Mouse (Mus musculus): ENCODE results near the gene Lrrfip1. TPM values are rescaled to one million over a fixed set of nuclear protein-coding genes. Genes with fewer than 3 reads are reported as not detected.

Gene Lrrfip1
- polyA plus RNA-seq, 1 experiment from 2014 or later = 33.9 TPM

GRCm38 (mm10) chr1:91166798-91167197 is 168.3 kb downstream of the Lrrfip1 start:
- 80% methylated on average over 6 of the region's 6 CpGs for WGBS
- Histone ChIP-seq H3K4me1 (no peaks in the 10 kb centered on the region), H3K27me3 (no peaks in the 10 kb centered on the region), H3K4me2 (no peak overlapping the region), H3K27ac (no peak overlapping the region), H3K9ac (no peak overlapping the region), H3K4me3 (no peak overlapping the region), H3K9me3 (no peaks in the 10 kb centered on the region), H3K36me3 (no peaks in the 10 kb centered on the region)
- ATAC-seq (ENCODE audit: insufficient number of reproducible peaks, insufficient read depth, low FRiP score, low TSS enrichment, low read depth) = no peak

- H3K4me3 ChIP-seq = no peak overlapping the region
- H3K36me3 ChIP-seq = no peaks in the 10 kb centered on the region
- no peaks in the 10 kb centered on the region for H3K9me3 ChIP-seq
- H3K27ac ChIP-seq = no peak overlapping the region
- no peaks in the 10 kb centered on the region for H3K4me1 ChIP-seq
- WGBS = 78% methylated on average over 4 of the region's 4 CpGs
- H3K4me2 ChIP-seq = no peak overlapping the region
- H3K27me3 ChIP-seq = no peaks in the 10 kb centered on the region
- no peak for ATAC-seq (ENCODE audit: insufficient number of reproducible peaks, insufficient read depth, low FRiP score, low TSS enrichment, low read depth)
- no peak overlapping the region for H3K9ac ChIP-seq
Observed at GRCm38 (mm10) chr1:91169157-91169556, 170.6 kb downstream of the Lrrfip1 start.

GRCm38 (mm10) chr1:91174796-91175195 is 176.3 kb downstream of the Lrrfip1 start:
- no peak overlapping the region for H3K27ac ChIP-seq
- ATAC-seq (ENCODE audit: insufficient number of reproducible peaks, insufficient read depth, low FRiP score, low TSS enrichment, low read depth) = no peak
- no peaks in the 10 kb centered on the region for H3K36me3 ChIP-seq
- no peak overlapping the region for H3K4me3 ChIP-seq
- no peak overlapping the region for H3K9ac ChIP-seq
- no peak overlapping the region for H3K4me2 ChIP-seq
- H3K4me1 ChIP-seq = peaks cover 4% of the 10 kb centered on the region
- no peaks in the 10 kb centered on the region for H3K9me3 ChIP-seq
- H3K27me3 ChIP-seq = peaks cover 13% of the 10 kb centered on the region
- 90% methylated on average over 5 of the region's 5 CpGs for WGBS

GRCm38 (mm10) chr1:91176026-91176425 is 177.5 kb downstream of the Lrrfip1 start:
- Histone ChIP-seq H3K9ac (no peak overlapping the region), H3K36me3 (no peaks in the 10 kb centered on the region), H3K9me3 (no peaks in the 10 kb centered on the region), H3K4me1 (peaks cover 13% of the 10 kb centered on the region), H3K4me3 (no peak overlapping the region), H3K4me2 (no peak overlapping the region), H3K27me3 (peaks cover 24% of the 10 kb centered on the region), H3K27ac (no peak overlapping the region)
- no peak for ATAC-seq (ENCODE audit: insufficient number of reproducible peaks, insufficient read depth, low FRiP score, low TSS enrichment, low read depth)
- 49% methylated on average over 3 of the region's 3 CpGs for WGBS

- Histone ChIP-seq H3K27ac (no peak overlapping the region), H3K27me3 (peaks cover 24% of the 10 kb centered on the region), H3K4me1 (peaks cover 22% of the 10 kb centered on the region), H3K4me2 (no peak overlapping the region), H3K4me3 (no peak overlapping the region), H3K9ac (no peak overlapping the region), H3K9me3 (no peaks in the 10 kb centered on the region), H3K36me3 (no peaks in the 10 kb centered on the region)
- ATAC-seq (ENCODE audit: insufficient number of reproducible peaks, insufficient read depth, low FRiP score, low TSS enrichment, low read depth) = no peak
- 77% methylated on average over 4 of the region's 4 CpGs for WGBS
Observed at GRCm38 (mm10) chr1:91176871-91177270, 178.3 kb downstream of the Lrrfip1 start.

Other genes with a start within 250 kb of the Lrrfip1 start
- 108 and 136 TPM in 2 replicates for gene Col6a3, start 154.8 kb upstream of the Lrrfip1 start, polyA plus RNA-seq (2015; fragmentation: Nextera tagmentation; extraction: Ambion mirVana)
- 0.60 and 0.65 TPM in 2 replicates for gene Mlph, start 83.7 kb upstream of the Lrrfip1 start, polyA plus RNA-seq (2015; fragmentation: Nextera tagmentation; extraction: Ambion mirVana)
- not detected in 2 replicates for gene Prlh, start 45.6 kb upstream of the Lrrfip1 start, polyA plus RNA-seq (2015; fragmentation: Nextera tagmentation; extraction: Ambion mirVana)
- gene Rab17, start 29.1 kb upstream of the Lrrfip1 start, polyA plus RNA-seq (2015; fragmentation: Nextera tagmentation; extraction: Ambion mirVana) = 1.3 and 1.5 TPM in 2 replicates
- gene Rbm44, start 146.4 kb downstream of the Lrrfip1 start, polyA plus RNA-seq (2015; fragmentation: Nextera tagmentation; extraction: Ambion mirVana) = 0.80 and 1.1 TPM in 2 replicates
- 5.4 and 6.1 TPM in 2 replicates for gene Ramp1, start 181.1 kb downstream of the Lrrfip1 start, polyA plus RNA-seq (2015; fragmentation: Nextera tagmentation; extraction: Ambion mirVana)

Measured in embryonic facial prominence, embryonic 13.5 days (tissue).